Mouse (Mus musculus) kidney, postnatal 10 days (tissue): ENCODE measurements at regions not wholly inside any gene's neighbourhood (a gene's known extent, or its start where the extent isn't known, plus 50 kb on each side); places are given as distances from the start of the nearest gene placed in this dataset.
A peak's percentile ranks its signal among the peaks of the same experiment; 100 is the strongest.

ENCODE experiments used
- DNase-seq: peaks from one replicate; pipeline ENCODE4 v3.0.0; 2021; ENCODE audit warnings: mixed read lengths

DNA sequence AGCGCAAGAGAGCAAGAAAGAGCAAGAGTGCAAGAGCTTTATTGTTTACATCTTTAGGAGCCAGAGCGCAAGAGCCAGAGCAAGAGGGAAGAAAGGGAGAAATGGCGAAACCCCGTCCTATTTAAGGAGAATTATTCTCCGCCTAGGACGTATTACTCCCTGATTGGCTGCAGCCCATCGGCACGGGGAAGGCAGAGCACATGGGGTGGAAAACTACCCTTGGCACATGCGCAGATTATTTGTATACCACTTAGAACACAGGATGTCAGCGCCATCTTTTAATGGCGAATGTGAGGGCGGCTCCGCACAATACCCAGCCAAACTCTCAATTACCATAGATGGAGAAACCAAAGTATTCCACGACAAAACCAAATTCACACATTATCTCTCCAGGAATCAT, 2464.4 kb upstream of the Pcdh20 start:
- peak; percentile 4 for DNase-seq

DNA sequence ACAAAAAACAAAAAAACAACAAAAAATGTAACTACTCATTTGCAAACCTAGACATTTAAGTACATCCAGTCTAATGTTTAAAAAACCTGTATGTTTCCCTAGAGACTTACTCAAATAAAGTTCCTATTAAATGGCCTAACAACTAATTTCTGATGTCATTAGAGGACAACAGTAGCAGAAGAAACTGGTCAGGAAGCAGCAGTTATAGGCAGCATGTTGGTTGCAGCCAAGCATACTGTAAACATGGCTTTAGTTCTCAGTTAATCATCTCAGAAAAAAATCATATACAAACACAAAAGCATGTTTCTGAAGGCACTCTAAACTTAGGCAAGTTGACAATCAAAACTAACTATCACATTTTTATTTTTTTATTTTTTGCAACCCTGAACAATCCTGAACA, 2434.1 kb upstream of the Pcdh20 start:
- DNase-seq: no peak

DNA sequence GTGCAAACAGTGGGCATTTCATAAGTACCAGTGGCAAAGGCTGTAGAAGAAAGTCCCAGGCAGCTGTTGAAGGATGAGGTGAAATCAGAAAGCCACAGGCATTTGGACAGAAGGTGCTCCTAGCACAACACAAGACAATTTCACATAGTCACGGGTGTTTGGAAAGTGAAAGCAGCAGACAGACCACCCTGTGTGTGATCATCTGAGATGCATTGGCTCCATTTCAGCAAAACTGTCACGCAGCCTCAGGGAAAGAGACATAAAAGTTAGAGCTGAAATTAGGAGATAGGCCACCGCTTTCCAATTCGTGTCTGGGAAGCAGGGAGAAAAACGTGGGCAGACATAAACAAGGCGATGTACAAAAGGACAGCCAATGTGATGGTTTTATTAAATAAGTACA, 2418.5 kb upstream of the Pcdh20 start:
- DNase-seq: peak; percentile 4
